Mouse (Mus musculus): ENCODE results near the gene Rassf5. TPM values are rescaled to one million over a fixed set of nuclear protein-coding genes. Genes with fewer than 3 reads are reported as not detected.
A peak's percentile ranks its signal among the peaks of the same experiment; 100 is the strongest.
"Not testable (repeated sequence)": the region's sequence is repeated elsewhere in the genome, so short reads cannot be mapped to it uniquely, and the experiment has no call there.

Gene Rassf5
- polyA plus RNA-seq, 1 experiment from 2014 or later, result 1.4 TPM

DNA sequence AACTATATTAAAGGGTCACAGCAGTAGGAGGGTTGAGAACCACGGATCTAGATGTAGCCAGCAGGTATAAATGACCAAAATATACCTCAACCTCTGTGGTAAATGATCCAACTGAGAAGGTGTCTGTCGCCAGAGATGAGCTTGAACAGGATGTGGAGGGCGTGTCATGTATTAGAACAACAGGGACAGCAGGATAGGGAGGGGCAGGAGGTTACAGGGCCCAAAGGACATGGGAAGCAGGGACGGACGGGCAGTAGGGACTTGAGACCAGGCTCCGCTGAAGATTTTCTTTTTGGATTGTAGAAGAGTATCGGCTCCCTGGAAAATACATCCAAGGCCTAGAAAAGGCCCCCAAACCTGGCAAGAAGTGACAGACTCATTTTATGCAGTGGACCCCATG lies 72.1 kb downstream of the Rassf5 start:
- peaks cover 96% of the 10 kb centered on the region for H3K36me3 ChIP-seq
- no peak overlapping the region for H3K4me3 ChIP-seq
- H3K9me3 ChIP-seq, result no peaks in the 10 kb centered on the region
- H3K9ac ChIP-seq (replicated peaks), result no peak overlapping the region
- ATAC-seq (ENCODE audit: low FRiP score, low read depth), result no peak
- WGBS, result 91% methylated on average over 7 of the region's 7 CpGs
- no peaks in the 10 kb centered on the region for H3K4me1 ChIP-seq
- no peak overlapping the region for H3K4me2 ChIP-seq (replicated peaks)
- H3K27me3 ChIP-seq, result no peaks in the 10 kb centered on the region
- no peak overlapping the region for H3K27ac ChIP-seq (replicated peaks)

DNA sequence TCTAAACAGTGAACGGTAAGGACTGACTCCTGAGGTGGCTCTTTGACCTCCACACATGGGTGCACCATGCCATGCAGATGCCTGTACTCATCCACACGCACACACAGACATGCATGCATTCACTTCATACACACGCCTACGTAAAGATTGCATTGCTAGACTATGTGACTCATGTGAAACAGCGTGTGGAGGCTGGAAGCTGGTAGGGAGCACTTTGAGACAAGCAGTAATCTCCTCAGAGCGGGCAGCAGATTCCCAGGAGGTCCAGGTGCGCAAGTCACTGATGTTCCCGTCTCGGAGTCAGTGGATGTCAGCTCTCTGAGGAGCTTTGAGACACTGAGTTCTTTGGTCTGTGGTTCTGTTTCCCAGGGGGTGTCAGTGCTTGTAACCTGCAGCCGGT lies 77.4 kb downstream of the Rassf5 start:
- WGBS, result 95% methylated on average over 10 of the region's 10 CpGs
- Histone ChIP-seq H3K4me1 (no peaks in the 10 kb centered on the region), H3K36me3 (peaks cover 95% of the 10 kb centered on the region), H3K4me3 (no peak overlapping the region), H3K9ac (replicated peaks) (no peak overlapping the region), H3K9me3 (no peaks in the 10 kb centered on the region), H3K4me2 (replicated peaks) (no peak overlapping the region), H3K27ac (replicated peaks) (no peak overlapping the region), H3K27me3 (no peaks in the 10 kb centered on the region)
- no peak for ATAC-seq (ENCODE audit: low FRiP score, low read depth)

DNA sequence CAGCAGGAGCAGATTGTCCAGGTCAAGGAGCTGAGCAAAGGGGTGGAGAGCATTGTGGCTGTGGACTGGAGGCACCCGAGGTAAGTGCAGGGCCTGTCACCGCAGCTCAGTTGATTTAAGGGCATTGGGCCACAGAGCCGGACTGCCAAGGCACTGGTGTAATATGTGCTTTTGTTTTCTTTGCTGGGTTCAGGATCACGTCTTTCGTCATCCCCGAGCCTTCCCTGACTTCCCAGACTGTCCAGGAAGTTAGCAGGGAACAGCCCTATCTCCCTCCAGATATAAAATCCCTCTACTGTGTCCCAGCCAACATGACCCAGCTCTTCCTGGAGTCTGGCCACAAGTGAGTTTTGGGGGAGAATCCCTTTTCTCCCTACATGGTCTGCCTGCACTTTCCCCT lies 80.6 kb downstream of the Rassf5 start:
- H3K9ac ChIP-seq (replicated peaks), result no peak overlapping the region
- H3K27me3 ChIP-seq, result no peaks in the 10 kb centered on the region
- no peaks in the 10 kb centered on the region for H3K9me3 ChIP-seq
- H3K36me3 ChIP-seq, result peaks cover 92% of the 10 kb centered on the region
- WGBS, result 88% methylated on average over 6 of the region's 6 CpGs
- ATAC-seq (ENCODE audit: low FRiP score, low read depth), result no peak
- no peak overlapping the region for H3K4me2 ChIP-seq (replicated peaks)
- H3K4me1 ChIP-seq, result no peaks in the 10 kb centered on the region
- H3K4me3 ChIP-seq, result no peak overlapping the region
- H3K27ac ChIP-seq (replicated peaks), result no peak overlapping the region

DNA sequence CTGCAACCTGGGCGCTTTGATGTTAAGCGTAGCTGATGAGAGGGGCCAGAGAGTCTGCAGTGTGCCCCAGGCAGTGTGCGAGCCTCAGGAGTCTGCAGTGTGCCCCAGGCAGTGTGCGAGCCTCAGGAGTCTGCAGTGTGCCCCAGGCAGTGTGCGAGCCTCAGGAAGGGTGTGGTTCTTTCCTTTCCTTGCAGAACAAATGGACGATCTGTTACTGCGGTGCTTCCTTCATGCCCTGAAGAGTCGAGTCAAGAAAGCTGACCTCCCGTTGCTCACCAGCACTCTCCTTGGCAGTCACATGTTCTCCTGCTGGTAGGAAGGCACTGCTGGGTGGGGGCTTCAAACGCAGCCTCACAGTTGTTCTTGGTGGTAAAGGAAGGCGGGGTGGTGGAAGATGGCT lies 84.0 kb downstream of the Rassf5 start:
- no peak for ATAC-seq (ENCODE audit: low FRiP score, low read depth)
- H3K4me2 ChIP-seq (replicated peaks), result no peak overlapping the region
- H3K4me1 ChIP-seq, result no peaks in the 10 kb centered on the region
- 89% methylated on average over 11 of the region's 11 CpGs for WGBS
- H3K36me3 ChIP-seq, result peaks cover 79% of the 10 kb centered on the region
- no peak overlapping the region for H3K9ac ChIP-seq (replicated peaks)
- H3K4me3 ChIP-seq, result no peak overlapping the region
- H3K9me3 ChIP-seq, result no peaks in the 10 kb centered on the region
- H3K27ac ChIP-seq (replicated peaks), result no peak overlapping the region
- no peaks in the 10 kb centered on the region for H3K27me3 ChIP-seq

DNA sequence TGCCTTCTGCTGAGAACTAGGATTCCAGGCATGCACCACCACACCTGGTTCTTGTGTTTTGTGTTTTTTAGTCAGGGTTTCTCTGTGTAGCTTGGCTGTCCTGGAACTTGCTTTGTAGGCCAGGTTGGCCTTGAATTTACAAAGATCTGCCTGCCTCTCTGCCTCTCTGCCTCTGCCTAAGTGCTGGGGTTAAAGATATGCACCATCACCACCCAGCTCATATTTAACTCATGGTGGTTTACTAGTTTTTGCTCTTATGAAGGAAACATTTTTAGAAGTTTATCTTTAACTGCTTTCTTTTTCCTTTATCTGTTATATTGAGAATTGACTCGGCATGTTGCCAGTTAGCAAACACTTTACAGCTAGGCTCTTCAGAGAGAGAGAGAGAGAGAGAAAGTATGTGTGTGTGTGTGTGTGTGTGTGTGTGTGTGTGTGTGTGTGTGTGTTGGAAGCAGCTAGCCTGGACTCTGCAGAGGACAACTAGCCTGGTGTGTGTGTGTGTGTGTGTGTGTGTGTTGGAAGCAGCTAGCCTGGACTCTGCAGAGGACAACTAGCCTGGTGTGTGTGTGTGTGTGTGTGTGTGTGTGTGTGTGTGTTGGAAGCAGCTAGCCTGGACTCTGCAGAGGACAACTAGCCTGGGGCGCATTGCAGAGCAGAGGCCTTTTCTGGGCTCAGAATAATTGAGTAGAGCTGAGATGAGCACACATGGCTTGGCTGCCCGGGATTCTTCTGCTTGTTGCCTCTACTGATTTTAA lies 85.3 kb downstream of the Rassf5 start:
- H3K4me2 ChIP-seq (replicated peaks); H3K27me3 ChIP-seq; H3K9me3 ChIP-seq; H3K27ac ChIP-seq (replicated peaks); H3K4me1 ChIP-seq; H3K4me3 ChIP-seq; ATAC-seq (ENCODE audit: low FRiP score, low read depth); H3K9ac ChIP-seq (replicated peaks): not testable (repeated sequence)
- H3K36me3 ChIP-seq, result peaks cover 66% of the 10 kb centered on the region
- 86% methylated on average over 3 of the region's 3 CpGs for WGBS

DNA sequence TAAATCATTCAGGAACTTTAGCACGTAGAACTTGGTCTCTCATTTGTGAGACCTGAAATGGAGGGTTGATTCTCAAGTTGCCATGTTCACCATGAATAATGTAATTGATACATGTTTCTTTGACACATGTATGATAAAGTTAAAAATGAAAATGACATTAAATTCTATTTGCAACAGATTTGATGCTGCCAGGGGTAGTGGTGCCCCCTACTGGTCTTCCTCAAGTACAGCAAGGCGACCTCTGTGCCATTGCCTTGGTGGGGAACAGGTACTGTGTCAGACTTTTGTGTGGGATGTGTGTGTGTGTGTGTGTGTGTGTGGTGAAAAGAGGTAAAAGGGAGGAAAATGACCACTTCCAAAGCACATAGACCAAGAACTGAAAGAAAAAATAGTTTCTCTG lies 89.6 kb downstream of the Rassf5 start:
- Histone ChIP-seq H3K27ac (replicated peaks) (no peak overlapping the region), H3K4me1 (peaks cover 10% of the 10 kb centered on the region), H3K4me2 (replicated peaks) (no peak overlapping the region), H3K36me3 (peaks cover 27% of the 10 kb centered on the region), H3K9me3 (no peaks in the 10 kb centered on the region), H3K27me3 (peaks cover 8% of the 10 kb centered on the region), H3K9ac (replicated peaks) (no peak overlapping the region), H3K4me3 (no peak overlapping the region)
- ATAC-seq (ENCODE audit: low FRiP score, low read depth), result no peak
- 56% methylated on average over 2 of the region's 2 CpGs for WGBS

DNA sequence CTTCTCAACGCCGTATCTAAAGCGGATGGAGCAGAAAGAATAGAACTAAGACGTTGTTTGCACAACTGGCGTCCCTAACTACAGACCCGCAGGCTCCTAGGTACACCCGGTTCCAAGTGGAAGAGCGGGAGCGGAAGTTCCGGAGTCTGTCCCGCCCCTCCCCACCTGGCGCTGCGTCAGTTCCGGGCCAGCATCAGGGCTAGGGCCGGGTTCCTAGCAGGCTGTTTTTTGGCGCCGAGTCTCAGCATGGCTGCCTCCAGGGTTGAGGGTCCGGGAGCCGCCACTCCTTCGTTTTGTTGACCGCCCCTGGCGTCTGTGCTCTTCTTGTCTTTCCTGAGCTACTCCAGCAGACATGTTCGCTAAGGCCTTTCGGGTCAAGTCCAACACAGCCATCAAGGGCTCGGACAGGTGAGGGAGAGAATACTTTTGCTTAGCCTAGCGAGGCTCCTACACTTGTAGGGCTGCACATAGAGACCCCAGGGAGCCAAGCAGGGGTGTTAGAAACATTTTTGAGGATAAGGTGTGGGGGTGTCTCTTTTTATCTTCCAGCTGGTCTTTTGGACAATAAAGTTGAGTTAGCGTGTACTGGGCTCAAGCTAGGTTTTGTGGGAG lies 91.9 kb downstream of the Rassf5 start, which contains the start of gene Eif2d:
Eif2d (plus strand) TSS at position 164 of the 612 bp plus-strand sequence.
- peaks cover 10% of the 10 kb centered on the region for H3K4me1 ChIP-seq
- peak within 1 kb of the TSS; percentile 65 for H3K9ac ChIP-seq (replicated peaks)
- peak within 1 kb of the TSS; percentile 87 for H3K4me2 ChIP-seq (replicated peaks)
- peak; percentile 99 for ATAC-seq (ENCODE audit: low FRiP score, low read depth)
- peak within 1 kb of the TSS; percentile 58 for H3K4me3 ChIP-seq
- H3K27ac ChIP-seq (replicated peaks), result 0 out of 2 replicates have a peak within 1 kb of the TSS, but pooled peaks have one; percentile 15
- H3K36me3 ChIP-seq, result peaks cover 3% of the 10 kb centered on the region
- no peaks in the 10 kb centered on the region for H3K9me3 ChIP-seq
- WGBS, result under 1% methylated on average over 27 of the region's 27 CpGs
- H3K27me3 ChIP-seq, result peaks cover 8% of the 10 kb centered on the region

DNA sequence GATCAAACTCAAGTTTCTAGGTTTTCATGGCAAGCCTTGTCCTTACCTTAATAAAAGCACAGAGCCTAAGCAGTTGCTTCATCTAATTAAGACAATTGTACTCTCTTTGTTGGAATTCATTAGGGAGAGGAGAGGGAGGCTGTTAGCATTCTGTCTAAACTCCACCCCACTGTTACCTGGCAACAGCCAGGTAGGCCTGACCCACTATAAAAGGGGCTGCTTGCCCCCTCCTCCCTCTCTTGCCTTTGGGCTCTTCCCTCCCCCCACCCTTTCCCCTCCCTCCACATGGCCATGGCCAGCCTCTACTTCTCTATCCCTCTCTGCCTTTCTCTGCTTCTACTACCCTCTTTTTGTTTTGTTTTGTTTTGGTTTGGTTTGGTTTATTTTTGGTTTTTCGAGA lies 95.6 kb downstream of the Rassf5 start:
- Histone ChIP-seq H3K9ac (replicated peaks) (no peak overlapping the region), H3K36me3 (no peaks in the 10 kb centered on the region), H3K4me2 (replicated peaks) (no peak overlapping the region), H3K9me3 (no peaks in the 10 kb centered on the region), H3K27ac (replicated peaks) (no peak overlapping the region), H3K4me1 (peaks cover 10% of the 10 kb centered on the region), H3K27me3 (peaks cover 8% of the 10 kb centered on the region), H3K4me3 (no peak overlapping the region)
- 94% methylated on average over 1 of the region's 1 CpGs for WGBS
- no peak for ATAC-seq (ENCODE audit: low FRiP score, low read depth)

DNA sequence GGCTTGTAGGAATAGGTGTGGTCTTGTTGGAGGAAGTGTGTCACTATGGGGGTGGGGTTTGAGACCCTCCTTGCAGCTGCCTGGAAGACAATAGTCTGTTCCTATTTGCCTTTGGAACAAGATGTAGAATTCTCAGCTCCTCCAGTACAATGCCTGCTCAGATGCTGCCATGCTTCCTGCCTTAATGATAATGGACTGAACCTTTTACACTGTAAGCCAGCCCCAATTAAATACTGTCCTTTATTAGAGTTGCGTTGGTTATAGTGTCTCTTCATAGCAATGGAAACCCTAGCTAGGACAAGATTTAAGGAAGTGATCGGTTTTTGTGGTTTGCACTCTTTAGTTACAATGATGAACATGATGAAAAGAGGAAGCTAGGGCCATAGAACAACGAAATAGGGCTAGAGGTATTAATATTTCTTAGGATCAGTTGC lies 98.9 kb downstream of the Rassf5 start:
- 0 out of 2 replicates have a peak, but pooled peaks cover under 1% of the 10 kb centered on the region for H3K27me3 ChIP-seq
- H3K9me3 ChIP-seq, result no peaks in the 10 kb centered on the region
- ATAC-seq (ENCODE audit: low FRiP score, low read depth), result no peak
- 83% methylated on average over 3 of the region's 3 CpGs for WGBS
- no peaks in the 10 kb centered on the region for H3K36me3 ChIP-seq
- H3K9ac ChIP-seq (replicated peaks), result no peak overlapping the region
- H3K4me3 ChIP-seq, result no peak overlapping the region
- no peak overlapping the region for H3K27ac ChIP-seq (replicated peaks)
- no peak overlapping the region for H3K4me2 ChIP-seq (replicated peaks)
- H3K4me1 ChIP-seq, result no peaks in the 10 kb centered on the region

DNA sequence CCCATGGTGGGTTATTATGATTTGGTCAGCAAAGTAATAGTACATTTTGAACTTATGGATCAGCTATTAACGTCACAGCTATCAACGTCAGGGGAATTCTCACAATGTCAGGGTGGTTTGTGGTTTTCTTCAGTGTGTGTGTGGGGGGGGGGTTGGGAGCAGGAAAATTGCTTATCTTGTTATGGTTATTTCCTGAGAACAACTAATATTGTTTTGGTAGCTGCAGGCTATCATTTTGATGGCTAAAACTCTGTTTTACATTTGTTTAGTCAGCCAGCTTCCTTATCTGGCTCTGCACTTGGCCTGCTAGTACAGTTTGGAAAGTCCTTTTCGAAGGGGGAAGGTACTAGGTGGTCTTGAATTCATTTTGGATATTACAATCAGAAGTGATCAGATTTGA lies 99.8 kb downstream of the Rassf5 start:
- not testable (repeated sequence) for H3K36me3 ChIP-seq; H3K27me3 ChIP-seq; ATAC-seq (ENCODE audit: low FRiP score, low read depth); H3K4me3 ChIP-seq; H3K9ac ChIP-seq (replicated peaks); H3K9me3 ChIP-seq; H3K27ac ChIP-seq (replicated peaks); H3K4me2 ChIP-seq (replicated peaks); H3K4me1 ChIP-seq
- WGBS, result 88% methylated on average over 3 of the region's 3 CpGs

DNA sequence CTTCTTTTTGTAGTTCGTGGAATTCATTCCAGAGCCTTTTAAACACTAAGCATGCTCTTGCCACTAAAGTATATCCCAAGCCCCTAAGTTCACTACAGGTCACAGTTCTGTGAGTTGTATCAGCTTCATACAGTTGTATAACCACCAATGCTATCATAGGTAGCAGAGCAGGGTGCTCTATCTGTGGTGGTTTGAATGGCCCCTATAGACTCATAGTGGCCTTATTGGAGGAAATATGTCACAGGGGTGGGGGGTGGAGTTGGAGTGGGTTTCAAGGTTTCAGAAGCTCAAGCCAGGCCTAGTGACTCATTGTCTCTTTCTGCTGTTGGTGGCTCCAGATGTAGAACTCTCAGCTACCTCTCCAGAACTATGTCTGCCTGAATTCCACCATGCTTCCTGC lies 102.6 kb downstream of the Rassf5 start:
- Histone ChIP-seq H3K4me2 (replicated peaks) (no peak overlapping the region), H3K27ac (replicated peaks) (no peak overlapping the region), H3K9ac (replicated peaks) (no peak overlapping the region), H3K9me3 (no peaks in the 10 kb centered on the region), H3K4me3 (no peak overlapping the region), H3K36me3 (no peaks in the 10 kb centered on the region), H3K4me1 (peaks cover 5% of the 10 kb centered on the region; the same call in 1 of the 2 replicates), H3K27me3 (peaks cover 9% of the 10 kb centered on the region; the same call in 1 of the 2 replicates)
- ATAC-seq (ENCODE audit: low FRiP score, low read depth), result no peak
- 95% methylated on average over 1 of the region's 1 CpGs for WGBS

DNA sequence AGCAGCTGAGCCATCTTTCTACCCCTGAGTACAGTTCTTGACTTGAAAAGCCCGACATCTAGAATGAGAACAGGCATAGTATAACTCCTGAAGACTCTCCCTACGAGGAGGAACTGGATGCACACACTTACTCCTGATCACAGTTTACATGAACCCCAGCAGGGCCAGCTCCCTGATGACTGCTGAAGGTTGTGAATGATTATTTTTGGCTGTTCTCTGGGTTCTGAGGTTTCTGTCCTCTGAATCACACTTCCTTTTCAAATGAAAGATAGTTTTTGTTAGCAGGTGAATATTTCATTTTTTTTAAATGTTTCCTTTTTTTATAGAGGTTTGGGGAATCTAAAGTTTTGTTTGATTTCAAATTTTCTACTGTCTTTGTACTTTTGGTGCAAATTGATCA lies 103.6 kb downstream of the Rassf5 start:
- H3K36me3 ChIP-seq, result no peaks in the 10 kb centered on the region
- H3K4me2 ChIP-seq (replicated peaks), result no peak overlapping the region
- H3K27ac ChIP-seq (replicated peaks), result no peak overlapping the region
- no peak for ATAC-seq (ENCODE audit: low FRiP score, low read depth)
- no peaks in the 10 kb centered on the region for H3K9me3 ChIP-seq
- H3K4me3 ChIP-seq, result no peak overlapping the region
- H3K4me1 ChIP-seq, result peaks cover 12% of the 10 kb centered on the region
- no peak overlapping the region for H3K9ac ChIP-seq (replicated peaks)
- WGBS, result 64% methylated on average over 2 of the region's 2 CpGs
- H3K27me3 ChIP-seq, result peaks cover 9% of the 10 kb centered on the region; the same call in 1 of the 2 replicates
